Mouse (Mus musculus) Muller cell, postnatal 12 days (primary cell): ENCODE measurements at regions not wholly inside any gene's neighbourhood (a gene's known extent, or its start where the extent isn't known, plus 50 kb on each side); places are given as distances from the start of the nearest gene placed in this dataset.

Experiments
- DNase-seq: peaks from one replicate; pipeline ENCODE4 v3.0.0-alpha.2; 2015; ENCODE audit errors: inconsistent ontology term

- DNase-seq: no peak
These were observed 90.9 kb upstream of the Got2 start for GRCm38 (mm10) chr8:95979223-95979622.

DNA sequence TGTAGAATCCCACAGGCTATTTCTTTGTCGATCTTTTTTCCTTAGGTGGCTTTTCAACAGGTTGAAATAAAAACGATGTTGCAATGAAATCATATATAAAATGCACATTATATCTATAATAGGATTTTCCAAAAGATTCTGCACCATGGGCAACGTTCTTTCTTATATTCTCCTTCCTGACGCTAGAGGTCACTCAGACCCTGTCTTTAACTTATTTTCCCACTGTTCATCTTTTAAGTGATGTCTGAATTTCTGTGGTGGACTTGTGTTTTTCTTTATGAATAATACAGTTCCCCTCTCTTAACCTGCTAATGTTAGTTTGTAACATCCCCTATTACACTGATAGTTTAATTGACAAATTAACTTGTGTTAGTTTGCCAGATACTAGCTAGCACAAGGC is 86.5 kb upstream of the Got2 start:
- DNase-seq: no peak

GRCm38 (mm10) chr8:95974231-95974630 is 85.9 kb upstream of the Got2 start:
- DNase-seq: no peak

DNA sequence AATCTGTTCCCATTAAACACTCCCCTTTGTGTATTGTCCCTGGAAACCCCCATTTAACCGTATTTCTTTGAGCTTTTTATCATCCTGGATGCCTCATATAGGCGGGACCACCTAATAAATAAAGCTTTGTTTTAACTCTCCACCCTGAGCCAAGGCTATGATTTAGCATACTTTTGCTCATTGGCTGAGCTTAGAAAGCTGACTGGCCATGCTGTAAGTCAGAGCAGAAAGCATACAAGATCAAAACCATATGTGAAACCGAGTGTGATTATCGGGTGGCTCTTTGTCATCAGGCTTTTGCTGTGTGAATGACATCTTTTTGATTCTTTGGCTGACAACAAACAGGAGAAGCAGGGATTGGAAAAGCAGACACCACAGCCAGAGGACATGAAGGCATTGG is 85.2 kb upstream of the Got2 start:
- DNase-seq: peak; percentile 59

- no peak for DNase-seq
These were observed 80.5 kb upstream of the Got2 start for GRCm38 (mm10) chr8:95968828-95969227.

DNA sequence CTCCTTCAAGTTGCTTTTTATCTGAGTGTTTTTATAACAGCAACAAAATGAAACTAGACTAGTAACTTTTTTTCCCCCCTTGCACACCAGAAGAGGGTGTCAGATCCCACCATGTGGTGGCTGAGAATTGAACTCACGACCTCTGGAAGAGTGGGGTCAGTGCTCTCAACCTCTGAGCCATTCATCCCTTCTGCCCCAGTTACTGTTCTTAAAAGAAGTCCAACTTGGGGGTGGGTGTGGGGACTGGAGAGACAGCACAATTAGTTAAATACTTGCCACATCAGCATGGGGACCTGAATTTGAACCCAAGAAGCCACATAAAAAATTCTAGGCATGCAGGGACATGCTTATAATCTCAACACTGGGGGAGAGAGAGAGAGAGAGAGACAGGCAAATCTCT is 78.1 kb upstream of the Got2 start:
- DNase-seq: peak; percentile 93

DNA sequence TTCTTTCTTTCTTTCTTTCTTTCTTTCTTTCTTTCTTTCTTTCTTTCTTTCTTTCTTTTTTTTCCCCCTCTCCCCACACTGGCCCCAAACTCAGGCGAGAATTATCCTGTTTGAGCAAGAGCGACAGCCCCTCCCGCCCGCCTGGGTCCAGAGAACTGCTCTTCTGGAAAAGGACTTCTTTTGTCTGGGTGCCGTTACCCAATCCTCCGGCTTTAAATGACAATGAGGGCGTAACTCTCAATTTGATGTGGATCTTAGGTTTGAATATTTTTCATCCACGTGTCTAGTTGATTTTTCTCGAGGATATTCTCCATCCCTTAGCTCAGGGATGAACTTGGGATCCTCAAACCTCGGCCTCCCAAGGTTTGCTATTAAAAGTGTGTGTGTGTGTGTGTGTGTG is 63.9 kb upstream of the Got2 start:
- DNase-seq: peak; percentile 31

DNA sequence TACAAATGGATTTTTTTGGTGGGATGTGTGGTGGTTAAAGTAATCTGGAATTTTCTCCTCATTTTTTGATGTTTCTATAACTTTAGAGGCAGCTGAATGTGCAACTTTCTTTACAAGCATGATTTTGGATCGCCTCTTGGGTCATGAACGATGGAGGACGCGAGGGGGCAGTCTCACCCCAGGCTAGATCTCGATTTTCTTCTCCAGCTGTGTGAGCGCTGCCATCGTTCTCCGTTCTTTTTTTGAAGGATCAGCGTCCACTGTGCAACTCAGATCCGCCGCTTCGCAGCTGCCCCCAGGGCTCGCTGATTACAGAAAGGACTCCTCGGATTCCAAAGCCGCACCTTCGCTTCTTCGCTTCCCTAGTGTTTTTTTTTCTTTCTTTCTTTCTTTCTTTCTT is 63.4 kb upstream of the Got2 start:
- peak; percentile 79 for DNase-seq
